Mouse (Mus musculus) spleen, adult 2 months (tissue): ENCODE measurements around the gene Ap3b1.

Source experiments
- CTCF ChIP-seq: fragments of 200-500 bp; IDR thresholded peaks from 2 replicates; pipeline ENCODE4 v1.5.1; 2011; ENCODE audit warnings: mild to moderate bottlenecking, inconsistent platforms; ENCODE audit not compliant: insufficient read depth, insufficient read length, insufficient replicate concordance; ENCODE audit errors: extremely low read depth
- POLR2A ChIP-seq: fragments of 200-500 bp; IDR thresholded peaks from 2 replicates; pipeline ENCODE4 v1.6.1; 2011; ENCODE audit warnings: low read depth, low read length, inconsistent platforms

DNA sequence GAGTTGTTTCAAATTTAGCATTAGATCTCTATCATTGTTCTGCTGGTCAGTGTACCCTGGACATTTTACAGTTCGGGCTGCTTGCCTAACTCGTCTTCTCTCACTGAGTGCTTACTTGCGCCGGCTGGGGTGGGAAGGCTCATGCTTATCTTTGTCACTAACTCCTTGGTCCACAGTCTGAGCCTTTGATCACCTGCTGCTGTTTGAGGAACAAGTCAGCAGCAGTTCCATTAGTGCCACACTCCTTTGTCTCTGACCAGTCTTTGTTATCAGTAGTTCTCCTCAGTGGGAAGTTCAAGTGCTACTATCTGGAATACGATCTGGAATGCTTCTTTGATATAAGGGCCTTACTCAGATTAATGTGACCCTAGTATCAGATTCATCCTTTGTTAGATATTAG lies 86.3 kb downstream of the Ap3b1 start:
- TF ChIP-seq CTCF (no peak), POLR2A (no peak)
